Mouse (Mus musculus): ENCODE measurements around the gene Srcap.

Gene Srcap

GRCm38 (mm10) chr7:127585031-127585430, 73.2 kb downstream of the Srcap start:
- DNase-seq: peak; percentile 14

- no peak for DNase-seq
Observed at GRCm38 (mm10) chr7:127586149-127586548, 74.4 kb downstream of the Srcap start.

- no peak for DNase-seq
Observed at GRCm38 (mm10) chr7:127587196-127587595, 75.4 kb downstream of the Srcap start.

- DNase-seq: peak; percentile 92
Observed at GRCm38 (mm10) chr7:127588011-127588871, 76.5 kb downstream of the Srcap start, which contains the start of the genes Ccdc189 and Rnf40. Gene Ccdc189 (minus strand): TSS chr7:127588595. Gene Rnf40 (plus strand): TSS chr7:127588767.

- DNase-seq: no peak
Observed at GRCm38 (mm10) chr7:127588901-127589300, 77.1 kb downstream of the Srcap start.

- DNase-seq: no peak
Observed at GRCm38 (mm10) chr7:127589637-127590036, 77.9 kb downstream of the Srcap start.

GRCm38 (mm10) chr7:127591108-127591507, 79.3 kb downstream of the Srcap start:
- no peak for DNase-seq

- DNase-seq: no peak
Observed at GRCm38 (mm10) chr7:127592575-127592974, 80.8 kb downstream of the Srcap start.

GRCm38 (mm10) chr7:127596747-127597146, 85.0 kb downstream of the Srcap start:
- DNase-seq: no peak

GRCm38 (mm10) chr7:127600612-127601011, 88.8 kb downstream of the Srcap start:
- DNase-seq: no peak

- no peak for DNase-seq
Observed at GRCm38 (mm10) chr7:127601735-127602134, 90.0 kb downstream of the Srcap start.

- no peak for DNase-seq
Observed at GRCm38 (mm10) chr7:127602903-127603302, 91.1 kb downstream of the Srcap start.

GRCm38 (mm10) chr7:127604256-127604655, 92.5 kb downstream of the Srcap start:
- no peak for DNase-seq

GRCm38 (mm10) chr7:127607150-127607549, 95.4 kb downstream of the Srcap start:
- peak; percentile 46 for DNase-seq
